Mouse (Mus musculus) brown adipose tissue, adult 24 weeks (tissue): Measurements from ENCODE around the gene 4933434E20Rik. TPM values are rescaled to one million over a fixed set of nuclear protein-coding genes. Genes with fewer than 3 reads are reported as not detected.

Experiments
- H3K27ac ChIP-seq: fragments of 200-500 bp; replicated peaks from 2 replicates; pipeline ENCODE4 v1.5.1; 2012; ENCODE audit warnings: low read depth, mild to moderate bottlenecking, low read length
- H3K4me1 ChIP-seq: fragments of 200-500 bp; 2 replicates; pipeline ENCODE4 v1.6.1; 2012; ENCODE audit warnings: low read length, mixed read lengths; ENCODE audit not compliant: control insufficient read depth, insufficient read depth, insufficient read length
- H3K4me3 ChIP-seq: fragments of 200-500 bp; 2 replicates; pipeline ENCODE4 v1.5.1; 2012; ENCODE audit warnings: low read depth, mild to moderate bottlenecking, low read length, moderate library complexity; ENCODE audit not compliant: insufficient read depth
- polyA plus RNA-seq: library from polyadenylated mRNA; stranded (reverse); fragments of >200 nt; gene quantifications from 2 replicates; pipeline ENCODE4 v1.2.4, GENCODE M21; 2012; ENCODE audit not compliant: missing spikeins, insufficient read depth, insufficient read length

The 4933434E20Rik gene
- polyA plus RNA-seq, 1 experiment, result 63.0 TPM

DNA sequence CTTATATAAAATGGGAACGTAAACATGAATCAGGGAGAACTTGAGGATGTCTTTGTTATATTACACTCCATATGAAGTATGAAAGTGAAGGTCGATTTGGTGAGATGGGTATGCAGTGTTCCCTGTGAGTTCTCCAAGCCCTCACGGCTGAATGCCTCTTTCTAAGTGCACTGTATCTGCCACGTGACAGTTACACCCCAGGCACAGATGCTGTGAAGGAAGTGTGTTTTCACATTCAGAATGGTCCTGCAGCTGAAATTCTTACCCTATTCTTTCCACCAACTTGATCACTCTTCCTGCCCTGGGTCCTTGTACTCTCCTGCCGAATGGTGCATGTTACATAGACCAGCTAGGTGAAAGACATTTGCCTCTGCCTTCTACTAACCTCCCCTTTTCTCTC is 46.5 kb downstream of the 4933434E20Rik start:
- Histone ChIP-seq H3K4me3 (no peak overlapping the region), H3K4me1 (no peaks in the 10 kb centered on the region), H3K27ac (no peak overlapping the region)

DNA sequence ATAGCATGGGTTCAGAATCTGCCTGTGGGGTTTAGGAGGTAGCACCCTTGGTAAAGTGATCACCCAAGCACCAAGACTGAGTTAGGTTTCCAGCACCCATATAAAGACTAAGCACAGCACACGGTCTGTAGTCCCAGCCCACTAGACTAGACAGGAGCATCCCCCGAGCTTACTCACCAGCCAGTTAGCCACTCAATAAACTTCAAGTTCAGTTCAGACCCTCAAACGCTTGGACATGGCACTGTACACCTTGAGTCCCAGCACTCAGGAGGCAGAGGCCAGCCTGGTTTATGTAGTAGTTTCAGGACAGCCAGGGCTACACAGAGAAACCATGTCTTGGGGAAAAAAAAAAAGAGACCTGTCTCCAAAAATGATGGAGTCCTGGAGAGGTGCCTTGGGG is 49.6 kb downstream of the 4933434E20Rik start:
- H3K27ac ChIP-seq, result no peak overlapping the region
- no peaks in the 10 kb centered on the region for H3K4me1 ChIP-seq
- H3K4me3 ChIP-seq, result no peak overlapping the region

GRCm38 (mm10) chr3:90101673-90102072 is 50.2 kb downstream of the 4933434E20Rik start:
- Histone ChIP-seq H3K4me3 (no peak overlapping the region), H3K4me1 (no peaks in the 10 kb centered on the region), H3K27ac (no peak overlapping the region)

GRCm38 (mm10) chr3:90102239-90102638 is 50.8 kb downstream of the 4933434E20Rik start:
- Histone ChIP-seq H3K4me1 (no peaks in the 10 kb centered on the region), H3K27ac (no peak overlapping the region), H3K4me3 (no peak overlapping the region)

- Histone ChIP-seq H3K27ac (no peak overlapping the region), H3K4me3 (no peak overlapping the region), H3K4me1 (no peaks in the 10 kb centered on the region)
Observed at GRCm38 (mm10) chr3:90103176-90103575, 51.7 kb downstream of the 4933434E20Rik start.

DNA sequence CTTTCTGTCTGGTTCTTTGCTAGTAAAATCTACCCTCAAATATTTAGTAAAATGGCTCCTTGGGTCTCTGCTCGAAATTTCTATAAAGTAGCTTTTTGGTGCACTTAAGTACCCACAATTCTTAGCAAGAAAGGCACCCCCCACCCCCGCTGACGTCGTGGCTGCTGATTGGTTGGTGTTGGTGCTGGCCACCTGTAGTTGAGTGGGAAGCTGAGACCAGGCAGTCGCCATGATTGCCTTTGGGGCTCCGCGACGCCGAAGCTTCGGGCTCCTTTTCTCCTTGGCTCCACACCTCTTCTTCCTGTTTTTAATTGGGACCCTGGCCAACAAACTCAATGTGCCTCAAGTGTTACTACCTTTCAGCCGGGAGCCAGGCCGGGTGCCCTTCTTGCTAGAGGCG is 52.5 kb downstream of the 4933434E20Rik start, which contains the start of gene Nup210l:
Nup210l (plus strand) TSS at position 195 of the 400 bp plus-strand sequence.
- no peak within 1 kb of the TSS for H3K4me3 ChIP-seq
- H3K4me1 ChIP-seq, result no peaks in the 10 kb centered on the region
- no peak within 1 kb of the TSS for H3K27ac ChIP-seq

GRCm38 (mm10) chr3:90111706-90112105 is 60.3 kb downstream of the 4933434E20Rik start:
- H3K4me1 ChIP-seq, result no peaks in the 10 kb centered on the region
- no peak overlapping the region for H3K4me3 ChIP-seq
- no peak overlapping the region for H3K27ac ChIP-seq

- no peak overlapping the region for H3K4me3 ChIP-seq
- no peaks in the 10 kb centered on the region for H3K4me1 ChIP-seq
- H3K27ac ChIP-seq, result no peak overlapping the region
Observed at GRCm38 (mm10) chr3:90114342-90114741, 62.9 kb downstream of the 4933434E20Rik start.

- Histone ChIP-seq H3K4me3 (no peak overlapping the region), H3K27ac (no peak overlapping the region)
Observed at GRCm38 (mm10) chr3:90115526-90115925, 64.1 kb downstream of the 4933434E20Rik start.

More at GRCm38 (mm10) chr3:90115526-90115925, 64.1 kb downstream of the 4933434E20Rik start:
- no peaks in the 10 kb centered on the region for H3K4me1 ChIP-seq

Other genes starting within 250 kb of the 4933434E20Rik start
- gene She, start 220.3 kb upstream of the 4933434E20Rik start, polyA plus RNA-seq, result 2.4 and 4.0 TPM in 2 replicates
- gene Il6ra, start 138.4 kb upstream of the 4933434E20Rik start, polyA plus RNA-seq, result 3.6 and 5.4 TPM in 2 replicates
- 8.4 and 10.2 TPM in 2 replicates for gene Atp8b2, start 88.1 kb upstream of the 4933434E20Rik start, polyA plus RNA-seq
- 79.2 and 79.9 TPM in 2 replicates for gene Hax1, start 52.9 kb upstream of the 4933434E20Rik start, polyA plus RNA-seq
- 43.1 and 61.4 TPM in 2 replicates for gene Ubap2l, start 992 bp downstream of the 4933434E20Rik start, polyA plus RNA-seq
- gene Tpm3, start 21.0 kb downstream of the 4933434E20Rik start, polyA plus RNA-seq, result 96.4 and 103 TPM in 2 replicates
- 0.20 TPM in 1 of 2 replicates, not detected in the other for gene Nup210l, start 52.5 kb downstream of the 4933434E20Rik start, polyA plus RNA-seq
- 67.2 and 808 TPM in 2 replicates for gene Rps27, start 162.0 kb downstream of the 4933434E20Rik start, polyA plus RNA-seq
- gene Rab13, start 162.1 kb downstream of the 4933434E20Rik start, polyA plus RNA-seq, result 11.5 and 16.6 TPM in 2 replicates
- 68.2 and 97.4 TPM in 2 replicates for gene Jtb, start 180.0 kb downstream of the 4933434E20Rik start, polyA plus RNA-seq
- gene Creb3l4, start 191.9 kb downstream of the 4933434E20Rik start, polyA plus RNA-seq, result not detected in 2 replicates
- gene Slc39a1, start 196.5 kb downstream of the 4933434E20Rik start, polyA plus RNA-seq, result 46.7 and 53.9 TPM in 2 replicates
- 20.0 and 25.7 TPM in 2 replicates for gene Crtc2, start 202.5 kb downstream of the 4933434E20Rik start, polyA plus RNA-seq
- 2.2 and 3.7 TPM in 2 replicates for gene Dennd4b, start 213.5 kb downstream of the 4933434E20Rik start, polyA plus RNA-seq
- 14.7 and 22.0 TPM in 2 replicates for gene Gatad2b, start 241.5 kb downstream of the 4933434E20Rik start, polyA plus RNA-seq